Mouse (Mus musculus): ENCODE measurements around the gene Hoxc8.
A peak's percentile ranks its signal among the peaks of the same experiment; 100 is the strongest.

Hoxc8 gene

GRCm38 (mm10) chr15:103009265-103010111 is 19.1 kb downstream of the Hoxc8 start:
- no peak for DNase-seq (ENCODE audit: low read depth, low spot score)

- no peak for DNase-seq (ENCODE audit: low read depth, low spot score)
Measured at GRCm38 (mm10) chr15:103010112-103010846, 19.9 kb downstream of the Hoxc8 start.

GRCm38 (mm10) chr15:103010847-103011555 is 20.6 kb downstream of the Hoxc8 start:
- no peak for DNase-seq (ENCODE audit: low read depth, low spot score)

- no peak for DNase-seq (ENCODE audit: low read depth, low spot score)
Measured at GRCm38 (mm10) chr15:103011928-103012486, 21.6 kb downstream of the Hoxc8 start.

- DNase-seq (ENCODE audit: low read depth, low spot score): peak; percentile 30
Measured at GRCm38 (mm10) chr15:103013238-103013984, 23.0 kb downstream of the Hoxc8 start.

- no peak for DNase-seq (ENCODE audit: low read depth, low spot score)
Measured at GRCm38 (mm10) chr15:103014166-103015008, 24.0 kb downstream of the Hoxc8 start.

GRCm38 (mm10) chr15:103015009-103015399 is 24.6 kb downstream of the Hoxc8 start:
- no peak for DNase-seq (ENCODE audit: low read depth, low spot score)

- no peak for DNase-seq (ENCODE audit: low read depth, low spot score)
Measured at GRCm38 (mm10) chr15:103015406-103016166, 25.2 kb downstream of the Hoxc8 start.

GRCm38 (mm10) chr15:103018636-103019035 is 28.2 kb downstream of the Hoxc8 start, which contains the start of gene Hoxc4:
Hoxc4 (plus strand) TSS chr15:103018934.
- DNase-seq (ENCODE audit: low read depth, low spot score): no peak

GRCm38 (mm10) chr15:103020899-103021418 is 30.6 kb downstream of the Hoxc8 start:
- DNase-seq (ENCODE audit: low read depth, low spot score): no peak

- DNase-seq (ENCODE audit: low read depth, low spot score): no peak
Measured at GRCm38 (mm10) chr15:103021544-103021943, 31.1 kb downstream of the Hoxc8 start.

- DNase-seq (ENCODE audit: low read depth, low spot score): no peak
Measured at GRCm38 (mm10) chr15:103024131-103024530, 33.7 kb downstream of the Hoxc8 start.

- DNase-seq (ENCODE audit: low read depth, low spot score): no peak
Measured at GRCm38 (mm10) chr15:103027266-103028235, 37.1 kb downstream of the Hoxc8 start.

GRCm38 (mm10) chr15:103028916-103029512 is 38.6 kb downstream of the Hoxc8 start:
- no peak for DNase-seq (ENCODE audit: low read depth, low spot score)

- DNase-seq (ENCODE audit: low read depth, low spot score): no peak
Measured at GRCm38 (mm10) chr15:103030142-103030541, 39.7 kb downstream of the Hoxc8 start.

GRCm38 (mm10) chr15:103032167-103032566 is 41.8 kb downstream of the Hoxc8 start:
- DNase-seq (ENCODE audit: low read depth, low spot score): no peak
